Comparison of ENCODE assay signal across 9 mouse cellular contexts in the genomic region with DNA sequence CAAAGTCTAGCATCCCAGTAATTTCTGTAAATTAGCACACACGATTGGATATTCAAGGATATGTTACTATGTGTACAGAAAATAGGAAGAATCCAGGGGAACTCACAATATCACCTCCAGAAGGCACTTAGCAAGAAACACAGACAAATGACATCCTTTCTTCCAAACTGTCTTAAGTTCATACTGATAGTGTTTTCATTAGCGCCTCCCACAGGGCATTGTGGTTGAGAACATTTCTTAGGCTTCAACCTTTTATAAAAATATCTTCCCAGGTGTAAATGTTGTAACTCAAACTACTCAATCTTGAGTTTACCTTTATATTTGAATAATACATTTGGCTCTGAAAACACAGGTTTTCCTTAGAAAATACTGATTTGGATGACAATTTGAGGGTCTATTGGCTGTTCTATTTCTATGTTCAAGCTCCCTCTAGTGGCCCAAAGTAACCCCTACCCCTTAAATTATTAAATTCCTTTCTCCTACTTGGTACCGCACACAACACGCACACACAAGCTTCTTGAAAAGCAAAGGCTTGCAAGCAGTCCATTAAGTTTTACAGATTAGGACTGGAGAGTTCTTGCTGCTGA. TPM values are rescaled to one million over a fixed set of nuclear protein-coding genes. Genes with fewer than 3 reads are reported as not detected.
DNase-seq lines count a peak whose midpoint lies in the region.
"Had no signal": no experiment of that assay in that cellular context is flagged by ENCODE, and none has a peak within 500 bp of the region (broad histone marks: within the 10 kb centered on the region; RNA-seq: fewer than 3 reads in every experiment).

No protein-coding gene starts in this region.

- 0 out of 2 replicates have a peak, but pooled peaks cover 3% of the 10 kb centered on the region for H3K36me3 ChIP-seq in splenic B cell, adult 2 months (ENCODE audit: control insufficient read depth, insufficient read depth, low read length, poor library complexity, severe bottlenecking)

- H3K27me3 ChIP-seq in splenic B cell, adult 2 months (ENCODE audit: control insufficient read depth, insufficient read depth, low read length, poor library complexity, severe bottlenecking), result no peaks in the 10 kb centered on the region
- H3K27me3 ChIP-seq: midbrain, embryonic 12.5 days had no signal

- DNase-seq in cerebellum, adult 8-10 months, result peak; percentile 30
- no peak for DNase-seq in cerebellum, adult 9-11 months
- DNase-seq in left cerebral cortex, adult 11 months (ENCODE audit: low spot score), result peak; percentile 22
- DNase-seq in left cerebral cortex, postnatal 10 days (ENCODE audit: extremely low spot score in 1 of 2, low spot score in 2 of 2), result no peak
- peak; percentile 57 for DNase-seq in brain, adult 2 months (ENCODE audit: low read depth, low spot score)
- peak; percentile 4 for DNase-seq in left cerebral cortex, postnatal 4 days
- DNase-seq in splenic B cell, adult 2 months (ENCODE audit: low read depth, low spot score), result peak; percentile 63
- no peak for DNase-seq in layer of hippocampus, adult 8-10 months (ENCODE audit: low spot score in 2 of 2)

- intact Hi-C loops in left cerebral cortex, postnatal 10 days (cut with DNase I), result loop anchor here (2.0 to 5.0 kb wide), 2 partner anchors 142 to 191 kb away; a partner anchor contains a TSS
- intact Hi-C loops in left cerebral cortex, postnatal 4 days (cut with DNase I), result loop anchor here (1.0 kb wide), 1 partner anchor 191 kb away; no protein-coding TSS in a partner anchor

RNA-seq across cellular contexts. Expression of a gene that starts 27.8 kb away (rescaled TPM):
- 10 to 100 TPM; 37.6 to 43.2 TPM for total RNA-seq in left cerebral cortex, postnatal 10 days (2021)
- 10 to 100 TPM; 42.5 to 44.0 TPM for total RNA-seq in left cerebral cortex, postnatal 4 days (2021)
- total RNA-seq in layer of hippocampus, adult 8-10 months (2022), result 10 to 100 TPM; 36.7 to 46.8 (median 43.7) TPM

RNA-seq across cellular contexts. Expression of a gene that starts 44.4 kb away (rescaled TPM):
- total RNA-seq in left cerebral cortex, postnatal 10 days (2021), result under 1 TPM; 0.11 to 0.24 TPM
- total RNA-seq in left cerebral cortex, postnatal 4 days (2021), result under 1 TPM; 0.22 to 0.34 TPM
- under 1 TPM in 3 of 4 experiments, not detected in 1; 0.10 to 0.27 (median 0.20) TPM for total RNA-seq in layer of hippocampus, adult 8-10 months (2022)

Comparison
In these comparisons a context has a peak if more than half of its experiments do, and no peak if none do; other contexts are left out.
1. DNase-seq: peak in cerebellum, adult 8-10 months (single experiment), left cerebral cortex, adult 11 months (single experiment), brain, adult 2 months (single experiment), left cerebral cortex, postnatal 4 days (single experiment) and splenic B cell, adult 2 months (single experiment); none in cerebellum, adult 9-11 months (single experiment), left cerebral cortex, postnatal 10 days (0 of 2) and layer of hippocampus, adult 8-10 months (0 of 2).